Mouse (Mus musculus): ENCODE results near the gene Col19a1. TPM values are rescaled to one million over a fixed set of nuclear protein-coding genes. Genes with fewer than 3 reads are reported as not detected.

Gene Col19a1
- polyA plus RNA-seq, 1 experiment: 0.11 TPM

DNA sequence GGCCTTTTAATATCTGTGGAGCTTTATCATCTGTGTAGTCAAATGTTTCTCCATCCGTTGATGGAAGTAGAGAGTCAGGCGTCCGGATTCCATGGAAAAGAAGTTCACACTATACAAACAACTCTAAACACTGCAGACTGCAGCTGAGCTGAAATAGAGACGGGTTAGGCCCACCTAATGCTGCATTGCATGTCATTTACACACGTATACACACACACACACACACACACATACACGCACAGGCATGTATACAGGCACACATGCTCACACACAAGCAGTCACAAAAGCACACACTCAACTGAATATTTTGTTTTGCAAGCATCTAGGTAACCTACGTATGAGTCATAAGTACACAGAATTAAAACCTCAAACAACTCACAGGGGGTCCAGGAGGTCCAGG lies 284.2 kb downstream of the Col19a1 start:
- WGBS: 94% methylated on average over 7 of the region's 7 CpGs
- Histone ChIP-seq H3K27me3 (ENCODE audit: control insufficient read depth, insufficient read depth, low read length) (no peaks in the 10 kb centered on the region), H3K4me3 (ENCODE audit: control insufficient read depth, insufficient read depth, low read length) (no peak overlapping the region), H3K27ac (ENCODE audit: control insufficient read depth, insufficient read depth, low read length) (no peak overlapping the region), H3K4me1 (replicated peaks; ENCODE audit: control insufficient read depth, insufficient read depth, low read length) (no peaks in the 10 kb centered on the region), H3K36me3 (ENCODE audit: control insufficient read depth, insufficient read depth, low read length) (no peaks in the 10 kb centered on the region)
- no peak for TF ChIP-seq CTCF (IDR thresholded peaks at IDR 0.05; ENCODE audit: borderline replicate concordance, control insufficient read depth, extremely low read depth, insufficient read depth, low read length, poor library complexity)
- TF ChIP-seq POLR2A (IDR thresholded peaks at IDR 0.05; ENCODE audit: control insufficient read depth, extremely low read depth, insufficient read depth, low read length, poor library complexity): no peak
- no peak for DNase-seq

DNA sequence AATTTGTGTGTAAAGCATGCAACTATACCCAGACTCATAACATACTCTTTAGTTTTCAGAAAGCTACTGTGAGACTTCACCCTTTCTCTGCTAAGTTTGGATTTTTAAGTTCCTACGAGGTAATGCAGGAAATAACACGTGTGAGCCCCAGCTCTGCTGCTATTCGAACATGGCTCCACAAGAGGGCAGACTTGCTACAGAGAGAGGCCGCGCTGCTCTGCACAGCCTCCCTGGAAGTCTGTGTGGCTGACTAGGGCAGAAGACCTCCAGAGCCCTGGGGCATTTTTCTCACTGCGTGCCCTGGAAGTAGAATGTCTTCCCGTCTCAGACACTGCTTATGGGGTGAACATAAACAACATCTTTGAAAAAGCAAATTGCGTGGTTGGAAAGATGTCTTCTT lies 284.6 kb downstream of the Col19a1 start:
- DNase-seq: peak; percentile 3
- TF ChIP-seq POLR2A (IDR thresholded peaks at IDR 0.05; ENCODE audit: control insufficient read depth, extremely low read depth, insufficient read depth, low read length, poor library complexity): no peak
- Histone ChIP-seq H3K27me3 (ENCODE audit: control insufficient read depth, insufficient read depth, low read length) (no peaks in the 10 kb centered on the region), H3K27ac (ENCODE audit: control insufficient read depth, insufficient read depth, low read length) (no peak overlapping the region), H3K4me1 (replicated peaks; ENCODE audit: control insufficient read depth, insufficient read depth, low read length) (no peaks in the 10 kb centered on the region), H3K36me3 (ENCODE audit: control insufficient read depth, insufficient read depth, low read length) (no peaks in the 10 kb centered on the region), H3K4me3 (ENCODE audit: control insufficient read depth, insufficient read depth, low read length) (no peak overlapping the region)
- WGBS: 27% methylated on average over 8 of the region's 8 CpGs

DNA sequence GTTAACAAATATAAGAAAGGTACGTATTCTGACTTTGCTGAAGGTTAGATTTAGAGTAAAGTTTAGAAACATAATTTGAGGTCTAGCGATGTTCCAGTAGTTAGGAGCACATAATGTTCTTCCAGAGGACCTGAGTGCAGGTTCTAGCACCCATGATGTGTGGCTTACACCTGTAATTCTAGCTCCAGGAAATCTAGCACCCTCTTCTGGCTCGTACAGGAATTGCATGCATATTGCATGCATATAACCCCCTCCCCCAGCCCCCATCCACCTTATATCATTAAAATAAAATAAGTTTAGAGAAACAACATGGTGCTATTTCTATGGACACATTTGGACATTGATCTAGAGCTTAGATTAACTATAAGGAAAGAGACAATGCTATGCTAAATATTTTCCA lies 286.6 kb downstream of the Col19a1 start:
- H3K27me3 ChIP-seq (ENCODE audit: control insufficient read depth, insufficient read depth, low read length): no peaks in the 10 kb centered on the region
- TF ChIP-seq POLR2A (IDR thresholded peaks at IDR 0.05; ENCODE audit: control insufficient read depth, extremely low read depth, insufficient read depth, low read length, poor library complexity) (no peak), CTCF (IDR thresholded peaks at IDR 0.05; ENCODE audit: borderline replicate concordance, control insufficient read depth, extremely low read depth, insufficient read depth, low read length, poor library complexity) (no peak)
- no peak overlapping the region for H3K4me3 ChIP-seq (ENCODE audit: control insufficient read depth, insufficient read depth, low read length)
- H3K36me3 ChIP-seq (ENCODE audit: control insufficient read depth, insufficient read depth, low read length): no peaks in the 10 kb centered on the region
- WGBS: 85% methylated on average over 3 of the region's 3 CpGs
- DNase-seq: no peak
- no peaks in the 10 kb centered on the region for H3K4me1 ChIP-seq (replicated peaks; ENCODE audit: control insufficient read depth, insufficient read depth, low read length)
- H3K27ac ChIP-seq (ENCODE audit: control insufficient read depth, insufficient read depth, low read length): no peak overlapping the region

DNA sequence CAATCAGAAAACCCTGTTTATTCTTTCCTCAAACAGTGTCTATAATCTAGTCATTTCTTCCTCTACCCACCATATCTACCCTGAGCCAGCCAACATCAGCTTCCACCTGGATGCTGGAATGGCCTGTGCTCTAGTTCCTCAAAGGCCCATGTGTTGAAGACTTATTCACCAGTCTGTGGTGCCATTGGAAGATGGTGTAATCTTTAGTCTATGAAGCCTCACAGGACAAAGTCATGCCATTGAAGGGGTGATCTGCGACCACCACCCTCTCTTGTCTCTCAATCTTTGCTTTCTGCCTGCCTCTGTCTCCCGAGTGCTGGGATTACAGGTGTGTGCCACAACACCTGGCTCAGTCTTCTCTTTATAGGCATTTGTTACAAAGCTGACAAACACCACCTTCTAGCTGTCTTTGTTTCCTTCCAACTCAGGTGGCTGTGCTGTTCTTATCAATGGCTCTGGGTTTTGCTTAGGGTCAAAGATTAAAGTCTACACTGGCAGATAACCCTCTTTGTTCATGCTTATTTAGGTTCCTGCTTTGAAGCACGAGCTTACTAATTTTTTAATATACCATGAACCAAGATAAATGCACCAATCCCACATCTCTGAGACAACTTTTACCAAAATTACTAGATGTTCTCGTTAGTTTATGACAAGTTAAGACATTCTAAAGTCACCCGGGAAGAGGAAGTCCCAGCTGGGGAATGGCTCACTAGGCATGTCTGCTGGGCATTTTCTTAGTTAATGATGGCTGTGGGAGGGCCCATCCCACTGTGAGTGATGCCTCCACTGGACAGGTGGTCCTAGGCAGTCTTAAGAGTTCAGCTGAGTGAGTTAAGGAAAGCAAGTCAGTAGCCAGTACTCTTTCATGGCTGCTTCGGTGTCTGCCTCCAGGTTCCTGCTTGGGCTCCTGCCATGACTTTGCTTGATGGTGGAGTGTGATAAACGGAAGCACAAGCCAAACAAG lies 292.0 kb downstream of the Col19a1 start:
- WGBS: 80% methylated on average over 7 of the region's 7 CpGs
- Histone ChIP-seq H3K27ac (ENCODE audit: control insufficient read depth, insufficient read depth, low read length) (no peak overlapping the region), H3K4me1 (replicated peaks; ENCODE audit: control insufficient read depth, insufficient read depth, low read length) (no peaks in the 10 kb centered on the region), H3K27me3 (ENCODE audit: control insufficient read depth, insufficient read depth, low read length) (no peaks in the 10 kb centered on the region), H3K36me3 (ENCODE audit: control insufficient read depth, insufficient read depth, low read length) (no peaks in the 10 kb centered on the region), H3K4me3 (ENCODE audit: control insufficient read depth, insufficient read depth, low read length) (no peak overlapping the region)
- TF ChIP-seq CTCF (IDR thresholded peaks at IDR 0.05; ENCODE audit: borderline replicate concordance, control insufficient read depth, extremely low read depth, insufficient read depth, low read length, poor library complexity): no peak
- TF ChIP-seq POLR2A (IDR thresholded peaks at IDR 0.05; ENCODE audit: control insufficient read depth, extremely low read depth, insufficient read depth, low read length, poor library complexity): no peak
- no peak for DNase-seq

DNA sequence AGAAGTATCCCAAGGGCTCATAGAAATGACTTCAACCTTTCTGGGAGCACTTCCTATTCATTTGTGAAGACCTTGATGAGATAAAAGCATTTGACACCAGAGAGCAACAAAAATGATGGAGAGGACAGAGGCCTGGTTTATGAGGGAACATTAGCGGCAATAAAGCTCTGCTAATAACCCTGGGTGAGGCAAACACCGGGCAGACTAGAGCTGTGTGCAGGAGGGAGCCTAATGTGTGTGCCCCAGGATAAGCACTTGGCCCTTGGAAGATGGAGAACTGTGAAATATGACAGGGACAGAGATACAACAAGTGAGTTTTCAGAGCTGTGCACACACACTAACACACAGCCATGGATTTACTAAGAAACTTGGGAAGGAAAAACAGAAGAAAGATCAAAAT lies 294.8 kb downstream of the Col19a1 start:
- H3K4me3 ChIP-seq (ENCODE audit: control insufficient read depth, insufficient read depth, low read length): no peak overlapping the region
- H3K4me1 ChIP-seq (replicated peaks; ENCODE audit: control insufficient read depth, insufficient read depth, low read length): no peaks in the 10 kb centered on the region
- H3K27ac ChIP-seq (ENCODE audit: control insufficient read depth, insufficient read depth, low read length): no peak overlapping the region
- no peak for DNase-seq
- 56% methylated on average over 2 of the region's 2 CpGs for WGBS
- H3K27me3 ChIP-seq (ENCODE audit: control insufficient read depth, insufficient read depth, low read length): no peaks in the 10 kb centered on the region
- TF ChIP-seq CTCF (IDR thresholded peaks at IDR 0.05; ENCODE audit: borderline replicate concordance, control insufficient read depth, extremely low read depth, insufficient read depth, low read length, poor library complexity): no peak
- no peak for TF ChIP-seq POLR2A (IDR thresholded peaks at IDR 0.05; ENCODE audit: control insufficient read depth, extremely low read depth, insufficient read depth, low read length, poor library complexity)
- no peaks in the 10 kb centered on the region for H3K36me3 ChIP-seq (ENCODE audit: control insufficient read depth, insufficient read depth, low read length)

DNA sequence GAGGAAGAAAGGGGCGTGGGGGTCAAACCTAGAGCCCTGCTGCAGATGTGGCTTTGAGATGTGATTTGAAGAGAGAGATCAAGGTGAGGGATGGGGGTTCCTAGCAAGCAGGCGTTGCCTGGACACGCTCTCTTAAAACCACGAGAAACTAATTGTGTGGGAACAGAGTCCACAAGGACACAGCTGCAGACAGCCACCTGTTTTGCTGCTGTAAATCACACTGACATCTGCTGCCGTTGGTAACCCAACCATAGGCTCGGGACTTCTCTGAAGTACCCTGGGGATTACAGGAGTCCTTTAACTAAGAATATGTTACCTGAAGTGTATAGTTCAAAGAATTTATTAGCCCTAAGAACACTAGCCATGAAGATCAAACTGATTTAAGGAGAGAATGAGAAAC lies 300.9 kb downstream of the Col19a1 start:
- DNase-seq: no peak
- 24% methylated on average over 6 of the region's 6 CpGs for WGBS

More for the DNA sequence above, 300.9 kb downstream of the Col19a1 start:
- Histone ChIP-seq H3K27ac (ENCODE audit: control insufficient read depth, insufficient read depth, low read length) (no peak overlapping the region), H3K4me1 (replicated peaks; ENCODE audit: control insufficient read depth, insufficient read depth, low read length) (no peaks in the 10 kb centered on the region), H3K4me3 (ENCODE audit: control insufficient read depth, insufficient read depth, low read length) (no peak overlapping the region), H3K36me3 (ENCODE audit: control insufficient read depth, insufficient read depth, low read length) (no peaks in the 10 kb centered on the region), H3K27me3 (ENCODE audit: control insufficient read depth, insufficient read depth, low read length) (no peaks in the 10 kb centered on the region)
- no peak for TF ChIP-seq CTCF (IDR thresholded peaks at IDR 0.05; ENCODE audit: borderline replicate concordance, control insufficient read depth, extremely low read depth, insufficient read depth, low read length, poor library complexity)
- TF ChIP-seq POLR2A (IDR thresholded peaks at IDR 0.05; ENCODE audit: control insufficient read depth, extremely low read depth, insufficient read depth, low read length, poor library complexity): no peak

Data from thymus, adult 2 months (tissue).